Mouse (Mus musculus): Measurements from ENCODE around the gene Bdp1. TPM values are rescaled to one million over a fixed set of nuclear protein-coding genes. Genes with fewer than 3 reads are reported as not detected.

Bdp1 gene
- polyA plus RNA-seq, 1 experiment from 2014 or later = 15.5 TPM

GRCm38 (mm10) chr13:99998099-99998498, 105.8 kb downstream of the Bdp1 start:
- Histone ChIP-seq H3K9ac (ENCODE audit: low read length) (no peak overlapping the region), H3K27ac (replicated peaks) (no peak overlapping the region), H3K9me3 (ENCODE audit: control insufficient read depth, low read length) (no peaks in the 10 kb centered on the region), H3K4me1 (replicated peaks; ENCODE audit: control insufficient read depth, insufficient read depth) (no peaks in the 10 kb centered on the region), H3K27me3 (ENCODE audit: control insufficient read depth, insufficient read depth, low read length) (no peaks in the 10 kb centered on the region), H3K4me2 (replicated peaks; ENCODE audit: low read depth) (no peak overlapping the region), H3K36me3 (ENCODE audit: control insufficient read depth, insufficient read depth, low read length) (no peaks in the 10 kb centered on the region), H3K4me3 (ENCODE audit: low read depth, low read length) (no peak overlapping the region)
- TF ChIP-seq EP300 (optimal IDR thresholded peaks at IDR 0.05) (no peak), CTCF (IDR thresholded peaks at IDR 0.05; ENCODE audit: low read depth) (peak; percentile 47)
- no peak for DNase-seq (ENCODE audit: low spot score)
- no peak for ATAC-seq (ENCODE audit: low FRiP score, low TSS enrichment)
- 87% methylated on average over 3 of the region's 3 CpGs for WGBS

GRCm38 (mm10) chr13:99989592-99989991, 114.3 kb downstream of the Bdp1 start:
- WGBS = 64% methylated on average over 4 of the region's 4 CpGs

GRCm38 (mm10) chr13:99983320-99983719, 120.5 kb downstream of the Bdp1 start:
- Histone ChIP-seq H3K27ac (replicated peaks) (no peak overlapping the region), H3K4me3 (ENCODE audit: low read depth, low read length) (no peak overlapping the region), H3K4me1 (replicated peaks; ENCODE audit: control insufficient read depth, insufficient read depth) (no peaks in the 10 kb centered on the region), H3K4me2 (replicated peaks; ENCODE audit: low read depth) (no peak overlapping the region), H3K9me3 (ENCODE audit: control insufficient read depth, low read length) (no peaks in the 10 kb centered on the region), H3K27me3 (ENCODE audit: control insufficient read depth, insufficient read depth, low read length) (no peaks in the 10 kb centered on the region), H3K36me3 (ENCODE audit: control insufficient read depth, insufficient read depth, low read length) (0 out of 2 replicates have a peak, but pooled peaks cover 7% of the 10 kb centered on the region), H3K9ac (ENCODE audit: low read length) (no peak overlapping the region)
- TF ChIP-seq CTCF (IDR thresholded peaks at IDR 0.05; ENCODE audit: low read depth) (peak; percentile 33; the same call in 1 of the 2 replicates), EP300 (optimal IDR thresholded peaks at IDR 0.05) (no peak)
- DNase-seq (ENCODE audit: low spot score) = no peak
- WGBS = 93% methylated on average over 1 of the region's 1 CpGs
- no peak for ATAC-seq (ENCODE audit: low FRiP score, low TSS enrichment)

More at GRCm38 (mm10) chr13:99989592-99989991, 114.3 kb downstream of the Bdp1 start:
- ATAC-seq (ENCODE audit: low FRiP score, low TSS enrichment) (no peak), DNase-seq (ENCODE audit: low spot score) (no peak)
- Histone ChIP-seq H3K36me3 (ENCODE audit: control insufficient read depth, insufficient read depth, low read length) (0 out of 2 replicates have a peak, but pooled peaks cover 8% of the 10 kb centered on the region), H3K9me3 (ENCODE audit: control insufficient read depth, low read length) (no peaks in the 10 kb centered on the region), H3K9ac (ENCODE audit: low read length) (no peak overlapping the region), H3K27ac (replicated peaks) (no peak overlapping the region), H3K4me2 (replicated peaks; ENCODE audit: low read depth) (no peak overlapping the region), H3K27me3 (ENCODE audit: control insufficient read depth, insufficient read depth, low read length) (no peaks in the 10 kb centered on the region), H3K4me1 (replicated peaks; ENCODE audit: control insufficient read depth, insufficient read depth) (no peaks in the 10 kb centered on the region), H3K4me3 (ENCODE audit: low read depth, low read length) (no peak overlapping the region)
- no peak for TF ChIP-seq EP300 (optimal IDR thresholded peaks at IDR 0.05)
- TF ChIP-seq CTCF (IDR thresholded peaks at IDR 0.05; ENCODE audit: low read depth) = no peak

- H3K4me1 ChIP-seq (replicated peaks; ENCODE audit: control insufficient read depth, insufficient read depth) = no peaks in the 10 kb centered on the region
- no peak overlapping the region for H3K9ac ChIP-seq (ENCODE audit: low read length)
- no peaks in the 10 kb centered on the region for H3K27me3 ChIP-seq (ENCODE audit: control insufficient read depth, insufficient read depth, low read length)
- no peak for DNase-seq (ENCODE audit: low spot score)
- TF ChIP-seq EP300 (optimal IDR thresholded peaks at IDR 0.05) = no peak
- TF ChIP-seq CTCF (IDR thresholded peaks at IDR 0.05; ENCODE audit: low read depth) = no peak
- WGBS = 58% methylated on average over 2 of the region's 2 CpGs
- ATAC-seq (ENCODE audit: low FRiP score, low TSS enrichment) = no peak
- H3K9me3 ChIP-seq (ENCODE audit: control insufficient read depth, low read length) = no peaks in the 10 kb centered on the region
- H3K4me3 ChIP-seq (ENCODE audit: low read depth, low read length) = no peak overlapping the region
- no peak overlapping the region for H3K27ac ChIP-seq (replicated peaks)
- H3K36me3 ChIP-seq (ENCODE audit: control insufficient read depth, insufficient read depth, low read length) = no peaks in the 10 kb centered on the region; the same call in 1 of the 2 replicates
- H3K4me2 ChIP-seq (replicated peaks; ENCODE audit: low read depth) = no peak overlapping the region
These were observed 124.5 kb downstream of the Bdp1 start for GRCm38 (mm10) chr13:99979406-99979805.

- H3K36me3 ChIP-seq (ENCODE audit: control insufficient read depth, insufficient read depth, low read length) = peaks cover 6% of the 10 kb centered on the region; the same call in 1 of the 2 replicates
- WGBS = 80% methylated on average over 5 of the region's 5 CpGs
- H3K9me3 ChIP-seq (ENCODE audit: control insufficient read depth, low read length) = no peaks in the 10 kb centered on the region
- H3K9ac ChIP-seq (ENCODE audit: low read length) = no peak overlapping the region
- H3K27me3 ChIP-seq (ENCODE audit: control insufficient read depth, insufficient read depth, low read length) = no peaks in the 10 kb centered on the region
- no peak overlapping the region for H3K4me2 ChIP-seq (replicated peaks; ENCODE audit: low read depth)
- H3K4me3 ChIP-seq (ENCODE audit: low read depth, low read length) = no peak overlapping the region
- no peak overlapping the region for H3K27ac ChIP-seq (replicated peaks)
- no peak for DNase-seq (ENCODE audit: low spot score)
- TF ChIP-seq CTCF (IDR thresholded peaks at IDR 0.05; ENCODE audit: low read depth) (no peak), EP300 (optimal IDR thresholded peaks at IDR 0.05) (no peak)
- no peaks in the 10 kb centered on the region for H3K4me1 ChIP-seq (replicated peaks; ENCODE audit: control insufficient read depth, insufficient read depth)
- ATAC-seq (ENCODE audit: low FRiP score, low TSS enrichment) = no peak
These were observed 133.8 kb downstream of the Bdp1 start for GRCm38 (mm10) chr13:99970089-99970488.

Other genes with a start within 250 kb of the Bdp1 start
- 72.1 and 79.7 TPM in 2 replicates for gene Cartpt, start 203.0 kb downstream of the Bdp1 start, polyA plus RNA-seq (2015; fragmentation: Nextera tagmentation; extraction: Ambion mirVana)
- gene Mccc2, start 88.4 kb downstream of the Bdp1 start, polyA plus RNA-seq (2015; fragmentation: Nextera tagmentation; extraction: Ambion mirVana) = 27.5 and 32.1 TPM in 2 replicates
- gene Serf1, start 3.9 kb upstream of the Bdp1 start, polyA plus RNA-seq (2015; fragmentation: Nextera tagmentation; extraction: Ambion mirVana) = 89.7 and 95.5 TPM in 2 replicates
- 24.1 and 28.8 TPM in 2 replicates for gene Smn1, start 20.8 kb upstream of the Bdp1 start, polyA plus RNA-seq (2015; fragmentation: Nextera tagmentation; extraction: Ambion mirVana)
- 1.1 and 1.2 TPM in 2 replicates for gene Naip2, start 98.0 kb upstream of the Bdp1 start, polyA plus RNA-seq (2015; fragmentation: Nextera tagmentation; extraction: Ambion mirVana)
- gene Naip5, start 142.3 kb upstream of the Bdp1 start, polyA plus RNA-seq (2015; fragmentation: Nextera tagmentation; extraction: Ambion mirVana) = 0.40 and 0.50 TPM in 2 replicates
- gene Naip6, start 213.6 kb upstream of the Bdp1 start, polyA plus RNA-seq (2015; fragmentation: Nextera tagmentation; extraction: Ambion mirVana) = 0.41 and 0.56 TPM in 2 replicates

Data from stomach, postnatal 0 days (tissue).